Mouse (Mus musculus) neural tube, embryonic 13.5 days (tissue): Measurements from ENCODE around the gene Mtg1. TPM values are rescaled to one million over a fixed set of nuclear protein-coding genes. Genes with fewer than 3 reads are reported as not detected.

Experiments
- ATAC-seq: fragments of 200-750 bp; cut with Nextera tagmentation; 2 replicates; pipeline ENCODE4 v1.8.0; 2017; ENCODE audit warnings: low read depth, mild to moderate bottlenecking, moderate TSS enrichment, moderate library complexity
- H3K27ac ChIP-seq: fragments of 300-500 bp; sonication (generic); replicated peaks from 2 replicates; pipeline ENCODE4 v1.5.1; 2015; ENCODE audit warnings: moderate library complexity, mild to moderate bottlenecking, inconsistent platforms
- H3K27me3 ChIP-seq: fragments of 300-500 bp; sonication (generic); 2 replicates; pipeline ENCODE4 v1.6.1; 2015; ENCODE audit warnings: mild to moderate bottlenecking, inconsistent platforms
- H3K36me3 ChIP-seq: fragments of 300-500 bp; sonication (generic); 2 replicates; pipeline ENCODE4 v1.6.1; 2015; ENCODE audit warnings: mild to moderate bottlenecking, inconsistent platforms
- H3K4me1 ChIP-seq: fragments of 300-500 bp; sonication (generic); replicated peaks from 2 replicates; pipeline ENCODE4 v1.6.1; 2015; ENCODE audit warnings: inconsistent platforms
- H3K4me2 ChIP-seq: fragments of 300-500 bp; sonication (generic); 2 replicates; pipeline ENCODE4 v1.6.1; 2015; ENCODE audit warnings: inconsistent platforms, mild to moderate bottlenecking, moderate library complexity
- H3K4me3 ChIP-seq: fragments of 300-500 bp; sonication (generic); 2 replicates; pipeline ENCODE4 v1.5.1; 2015; ENCODE audit warnings: mild to moderate bottlenecking, inconsistent platforms
- H3K9ac ChIP-seq: fragments of 300-500 bp; sonication (generic); 2 replicates; pipeline ENCODE4 v1.6.1; 2015; ENCODE audit warnings: moderate library complexity, mild to moderate bottlenecking, inconsistent platforms
- H3K9me3 ChIP-seq: fragments of 300-500 bp; sonication (generic); 2 replicates; pipeline ENCODE4 v1.6.1; 2016; ENCODE audit warnings: inconsistent platforms
- WGBS: fragments of 180-500 bp; shearing (Covaris S2); methylation state at CpG from one replicate; pipeline ENCODE4 v1.1.7; 2015; 5-methylcytosine and 5-hydroxymethylcytosine counted together
- polyA plus RNA-seq: library from polyadenylated mRNA; unstranded; fragments of >200 nt; fragmentation: Nextera tagmentation; extraction: Ambion mirVana; gene quantifications from 2 replicates; pipeline ENCODE4 v1.2.1, GENCODE M21; 2015

Mtg1 gene
- polyA plus RNA-seq = 28.2 and 31.7 TPM in 2 replicates

DNA sequence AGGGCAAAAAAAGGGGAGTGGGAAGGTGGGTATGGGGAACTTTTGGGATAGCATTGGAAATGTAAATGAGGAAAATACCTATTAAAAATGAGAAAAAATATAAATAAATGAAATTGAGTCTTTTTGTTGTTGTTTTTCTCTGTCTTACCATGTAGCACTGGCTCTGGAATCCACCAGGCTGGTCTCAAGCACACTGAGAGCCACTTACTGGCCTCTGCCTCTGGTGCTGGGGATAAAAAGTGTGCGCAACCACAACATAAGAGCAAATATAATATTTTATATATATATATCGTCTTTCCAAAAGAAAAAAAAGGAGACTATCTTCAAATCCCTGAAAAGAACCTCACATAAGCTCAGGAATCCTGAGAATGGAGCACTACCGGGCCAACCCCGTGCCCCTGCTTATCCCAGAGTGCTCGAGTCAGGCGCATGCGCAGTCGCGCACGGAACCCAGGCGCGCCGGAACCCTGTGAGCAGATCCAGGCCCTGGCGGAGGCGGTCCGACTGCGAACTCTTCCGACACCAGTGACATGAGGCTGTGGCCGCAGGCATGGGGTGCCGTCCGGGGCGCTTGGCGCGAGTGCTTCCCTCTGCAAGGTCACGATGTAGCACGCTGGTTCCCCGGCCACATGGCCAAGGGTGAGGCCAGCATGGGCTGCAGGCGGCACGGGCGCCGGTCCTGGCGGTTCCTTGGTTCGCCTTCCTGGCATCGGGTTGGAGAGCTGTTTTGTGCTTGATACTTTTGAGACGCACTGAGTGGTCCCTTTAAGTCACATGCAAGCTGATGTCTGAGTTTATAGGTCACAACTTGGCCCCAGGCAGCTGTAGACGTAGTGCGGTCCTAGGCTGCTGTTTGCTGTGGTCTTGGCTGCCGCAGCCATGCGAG, at the start of gene Mtg1:
TSS of gene Mtg1 (plus strand) at position 430 of the 886 bp plus-strand sequence.
- Histone ChIP-seq H3K4me3 (peak within 1 kb of the TSS; percentile 73), H3K4me1 (peaks cover 14% of the 10 kb centered on the region), H3K27ac (peak within 1 kb of the TSS; percentile 83), H3K27me3 (no peaks in the 10 kb centered on the region), H3K9ac (peak within 1 kb of the TSS; percentile 87), H3K9me3 (no peaks in the 10 kb centered on the region), H3K36me3 (no peaks in the 10 kb centered on the region), H3K4me2 (peak within 1 kb of the TSS; percentile 79)
- peak; percentile 98 for ATAC-seq
- WGBS = 2% methylated on average over 39 of the region's 39 CpGs

DNA sequence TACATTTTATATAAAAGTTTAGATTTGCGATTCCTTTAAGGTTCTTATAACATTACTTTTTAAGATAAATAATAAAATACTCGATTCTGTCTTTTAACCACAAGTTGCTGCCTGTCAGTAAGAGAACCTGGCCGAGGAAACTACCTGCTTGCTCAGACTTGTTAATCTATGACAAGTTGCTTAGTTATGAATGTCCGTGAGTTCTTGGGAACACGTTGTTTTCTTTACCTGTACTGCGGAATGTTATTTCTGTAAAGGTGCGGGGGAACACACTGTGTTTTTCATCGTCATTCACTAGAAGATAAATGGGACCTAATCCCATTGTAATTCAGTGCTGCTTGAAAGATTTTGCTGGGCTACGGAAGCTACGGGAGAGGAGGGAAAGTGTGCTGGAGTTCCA, 46.8 kb upstream of the Mtg1 start:
- 79% methylated on average over 10 of the region's 10 CpGs for WGBS
- H3K4me1 ChIP-seq = no peaks in the 10 kb centered on the region
- H3K36me3 ChIP-seq = no peaks in the 10 kb centered on the region
- no peaks in the 10 kb centered on the region for H3K27me3 ChIP-seq
- no peak overlapping the region for H3K4me3 ChIP-seq
- no peaks in the 10 kb centered on the region for H3K9me3 ChIP-seq
- H3K9ac ChIP-seq = no peak overlapping the region
- H3K4me2 ChIP-seq = no peak overlapping the region
- H3K27ac ChIP-seq = no peak overlapping the region
- ATAC-seq = no peak

DNA sequence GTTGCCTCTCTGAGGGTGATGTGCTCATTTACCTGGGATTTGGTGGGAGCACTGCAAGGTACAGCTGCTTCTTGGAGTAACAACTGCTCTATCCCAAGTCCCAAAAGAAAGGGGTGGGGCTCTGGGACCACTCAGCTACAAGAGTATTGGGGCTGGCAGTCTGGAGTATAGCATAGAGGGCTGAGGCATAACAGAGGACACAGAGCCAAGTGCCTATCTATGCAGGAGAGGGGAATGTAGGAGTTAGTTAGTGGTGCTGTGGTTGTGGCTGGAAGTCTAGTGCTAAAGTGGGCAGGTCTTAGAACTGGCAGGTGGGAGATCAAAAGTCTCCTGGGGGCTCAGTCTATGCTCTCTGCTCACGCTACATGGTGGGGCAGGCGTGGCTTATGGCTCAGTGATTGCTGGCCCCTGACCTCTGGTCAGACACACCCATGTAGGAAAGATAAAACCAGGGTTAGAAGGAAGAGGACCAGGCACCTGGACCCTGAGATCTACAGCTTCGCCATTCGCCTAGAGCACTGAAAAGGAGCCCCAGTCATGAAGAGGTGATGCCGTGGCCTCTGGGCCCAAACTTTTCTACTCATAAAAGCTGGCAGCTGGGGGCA, 44.3 kb upstream of the Mtg1 start, which contains the start of gene Prap1:
TSS of gene Prap1 (plus strand) at position 472 of the 605 bp plus-strand sequence.
- Histone ChIP-seq H3K4me3 (no peak within 1 kb of the TSS), H3K9ac (no peak within 1 kb of the TSS), H3K27me3 (no peaks in the 10 kb centered on the region), H3K4me2 (no peak within 1 kb of the TSS), H3K4me1 (no peaks in the 10 kb centered on the region), H3K9me3 (no peaks in the 10 kb centered on the region), H3K36me3 (no peaks in the 10 kb centered on the region), H3K27ac (no peak within 1 kb of the TSS)
- 72% methylated on average over 5 of the region's 5 CpGs for WGBS
- ATAC-seq = no peak

DNA sequence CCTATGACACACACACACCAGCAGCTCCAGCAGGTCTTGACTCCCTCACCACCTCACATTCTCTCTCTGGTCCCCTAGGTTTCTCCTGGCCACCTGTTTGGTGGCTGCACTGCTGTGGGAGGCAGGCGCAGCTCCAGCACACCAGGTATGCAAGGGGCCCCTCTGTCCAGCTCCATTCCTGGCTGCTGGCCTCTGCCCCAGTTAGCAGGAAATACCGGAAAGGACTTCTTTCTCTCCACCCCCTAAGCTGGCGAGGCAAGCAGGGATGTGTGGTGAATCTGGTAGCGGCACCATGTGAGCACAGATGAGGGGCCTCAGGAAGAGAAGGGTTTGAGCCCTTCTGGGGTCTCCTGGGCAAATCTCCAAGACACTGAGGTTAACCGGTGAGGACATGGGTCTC, 42.4 kb upstream of the Mtg1 start:
- H3K9ac ChIP-seq = no peak overlapping the region
- H3K4me2 ChIP-seq = no peak overlapping the region
- no peaks in the 10 kb centered on the region for H3K27me3 ChIP-seq
- H3K9me3 ChIP-seq = no peaks in the 10 kb centered on the region
- H3K4me1 ChIP-seq = no peaks in the 10 kb centered on the region
- H3K27ac ChIP-seq = no peak overlapping the region
- H3K36me3 ChIP-seq = no peaks in the 10 kb centered on the region; the same call in 1 of the 2 replicates
- no peak for ATAC-seq
- WGBS = 63% methylated on average over 5 of the region's 5 CpGs
- H3K4me3 ChIP-seq = no peak overlapping the region

DNA sequence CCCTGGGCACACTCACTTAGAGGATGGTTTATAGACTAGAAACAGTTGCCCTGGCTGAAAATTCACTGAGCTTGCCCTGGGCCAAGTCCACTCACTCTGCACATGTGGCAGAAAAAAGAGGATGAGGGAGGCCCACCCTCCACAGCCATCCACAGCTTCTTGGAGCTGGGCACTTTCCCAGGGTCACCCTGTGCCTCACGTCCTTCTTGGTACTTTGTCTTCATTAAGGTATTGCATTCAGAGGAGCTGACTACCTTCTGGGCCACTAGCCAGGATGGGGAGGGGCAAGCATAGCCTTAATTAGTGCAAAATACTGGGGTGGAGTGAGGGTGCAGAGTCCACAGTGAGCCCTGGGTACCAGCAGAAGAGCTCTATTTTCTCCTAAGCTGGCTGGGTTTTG, 41.8 kb upstream of the Mtg1 start:
- Histone ChIP-seq H3K36me3 (no peaks in the 10 kb centered on the region; the same call in 1 of the 2 replicates), H3K4me3 (no peak overlapping the region), H3K27ac (no peak overlapping the region), H3K4me1 (no peaks in the 10 kb centered on the region), H3K4me2 (no peak overlapping the region), H3K27me3 (no peaks in the 10 kb centered on the region), H3K9me3 (no peaks in the 10 kb centered on the region), H3K9ac (no peak overlapping the region)
- WGBS = 20% methylated on average over 1 of the region's 1 CpGs
- ATAC-seq = no peak

DNA sequence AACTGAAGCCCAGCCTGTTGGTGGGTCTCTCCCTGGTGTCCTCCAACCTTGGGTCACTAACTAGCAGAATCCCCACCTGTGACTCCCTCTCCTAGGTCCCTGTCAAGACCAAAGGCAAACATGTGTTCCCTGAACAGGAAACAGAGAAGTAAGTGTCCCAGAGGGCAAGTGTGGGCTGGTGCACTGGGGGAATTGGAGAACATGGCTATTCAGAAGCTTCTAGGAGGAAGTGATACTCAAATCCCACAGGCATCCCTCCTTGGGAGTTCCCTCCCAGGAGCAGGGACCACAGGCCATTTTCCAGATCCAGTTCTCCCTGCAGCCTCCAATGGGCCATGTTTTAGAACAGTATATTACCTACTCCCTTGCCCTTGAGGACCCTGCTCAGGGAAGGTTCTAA, 41.3 kb upstream of the Mtg1 start:
- Histone ChIP-seq H3K4me2 (no peak overlapping the region), H3K27me3 (no peaks in the 10 kb centered on the region), H3K9me3 (no peaks in the 10 kb centered on the region), H3K36me3 (no peaks in the 10 kb centered on the region; the same call in 1 of the 2 replicates), H3K9ac (no peak overlapping the region), H3K4me1 (peaks cover under 1% of the 10 kb centered on the region), H3K27ac (no peak overlapping the region), H3K4me3 (no peak overlapping the region)
- no peak for ATAC-seq

DNA sequence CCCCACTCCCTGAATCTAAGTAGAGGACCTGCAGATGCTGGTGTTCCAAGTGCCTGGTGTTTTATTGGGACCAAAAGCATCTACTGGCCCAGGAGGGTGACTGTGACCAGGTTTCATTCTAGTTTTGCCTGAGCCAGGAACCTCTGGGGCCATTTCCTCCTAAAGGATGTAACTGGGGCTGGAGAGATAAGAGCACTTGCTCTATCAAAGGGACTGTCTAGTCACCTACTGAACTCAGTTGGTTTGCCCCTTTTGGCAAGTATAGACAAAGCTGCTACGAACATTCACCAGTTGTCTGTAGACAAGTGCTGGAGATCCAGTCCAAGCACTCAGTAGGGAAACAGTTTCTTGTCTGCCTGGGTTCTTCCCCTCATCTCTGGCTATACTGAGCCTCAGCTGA, 38.9 kb upstream of the Mtg1 start:
- peaks cover 19% of the 10 kb centered on the region for H3K4me1 ChIP-seq
- no peak overlapping the region for H3K9ac ChIP-seq
- H3K27me3 ChIP-seq = no peaks in the 10 kb centered on the region
- WGBS = 96% methylated on average over 1 of the region's 1 CpGs
- H3K27ac ChIP-seq = no peak overlapping the region
- no peaks in the 10 kb centered on the region for H3K9me3 ChIP-seq
- no peak overlapping the region for H3K4me2 ChIP-seq
- no peak overlapping the region for H3K4me3 ChIP-seq
- H3K36me3 ChIP-seq = no peaks in the 10 kb centered on the region; the same call in 1 of the 2 replicates
- no peak for ATAC-seq

DNA sequence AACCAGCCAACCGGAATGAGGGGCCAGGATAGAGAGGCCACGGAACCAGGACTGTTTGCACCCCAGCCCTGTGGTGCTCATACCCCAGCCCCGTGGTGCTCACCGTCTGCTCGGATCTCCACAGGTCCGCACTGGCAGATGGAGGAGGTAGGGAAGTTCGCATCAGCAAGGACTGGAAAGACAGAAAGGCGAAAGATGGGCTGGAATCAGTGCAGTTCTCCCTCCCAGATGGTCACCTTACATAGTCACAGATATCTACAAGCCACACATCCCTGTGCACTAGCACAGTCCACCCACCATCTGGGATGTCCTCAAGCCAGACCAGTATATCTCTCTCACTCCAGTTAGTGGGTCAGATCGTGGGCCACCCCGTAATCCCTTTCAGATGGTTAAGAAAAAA, 35.9 kb upstream of the Mtg1 start:
- H3K4me2 ChIP-seq = peak overlapping the region; percentile 65
- H3K9ac ChIP-seq = peak overlapping the region; percentile 71
- H3K27ac ChIP-seq = no peak overlapping the region
- H3K4me1 ChIP-seq = peaks cover 19% of the 10 kb centered on the region
- H3K4me3 ChIP-seq = peak overlapping the region; percentile 44
- H3K27me3 ChIP-seq = no peaks in the 10 kb centered on the region
- ATAC-seq = peak; percentile 52; the same call in 1 of the 2 replicates
- WGBS = 68% methylated on average over 10 of the region's 10 CpGs
- no peaks in the 10 kb centered on the region for H3K9me3 ChIP-seq
- H3K36me3 ChIP-seq = peaks cover 16% of the 10 kb centered on the region

DNA sequence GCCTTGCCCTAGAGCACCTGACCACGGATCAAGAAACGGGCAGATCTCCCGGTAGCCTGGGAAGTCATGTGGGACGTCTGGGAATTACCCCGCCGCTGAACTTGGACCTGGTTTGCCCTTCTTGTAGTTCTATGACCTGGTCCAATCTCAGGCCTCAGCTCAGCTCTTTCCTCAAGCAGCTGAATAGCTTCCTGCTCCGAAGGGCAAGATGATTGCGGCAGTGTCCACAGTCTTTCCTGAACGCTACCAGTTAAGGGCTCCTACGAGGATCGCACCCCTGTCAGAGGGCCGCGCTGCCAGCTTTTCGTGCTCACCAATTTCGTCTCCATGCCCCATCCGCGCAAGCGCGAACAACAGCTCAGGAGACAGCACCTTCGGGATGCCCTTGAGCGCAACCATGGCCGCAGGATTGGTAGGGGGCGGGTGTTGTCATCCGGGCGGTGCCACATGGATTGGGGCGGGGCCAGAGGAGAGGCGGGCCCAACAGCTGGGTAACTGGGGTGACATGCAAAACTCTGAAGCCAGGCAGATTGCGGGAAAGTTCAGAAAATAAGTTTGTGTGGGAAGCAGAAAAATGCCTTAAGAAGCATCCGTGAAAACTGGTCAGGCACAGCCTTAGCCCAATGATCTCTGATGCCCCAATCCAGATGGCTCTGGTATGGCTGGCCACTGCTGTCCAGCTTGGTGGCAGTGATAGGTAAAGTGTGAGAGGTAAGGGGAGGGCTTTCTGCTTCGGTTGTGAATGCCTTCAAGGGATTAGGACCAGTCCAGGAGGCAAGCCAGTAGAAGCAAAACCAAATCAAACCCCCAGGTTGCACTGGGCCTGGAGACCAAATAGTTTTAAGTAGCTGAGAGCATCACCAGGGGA, 35.1 kb upstream of the Mtg1 start, which contains the start of gene Fuom:
TSS of gene Fuom (minus strand) at position 449 of the 868 bp plus-strand sequence.
- WGBS = 2% methylated on average over 30 of the region's 30 CpGs
- H3K9me3 ChIP-seq = no peaks in the 10 kb centered on the region
- ATAC-seq = peak; percentile 87
- peak within 1 kb of the TSS; percentile 71 for H3K9ac ChIP-seq
- H3K36me3 ChIP-seq = peaks cover 23% of the 10 kb centered on the region
- peaks cover 19% of the 10 kb centered on the region for H3K4me1 ChIP-seq
- peak within 1 kb of the TSS; percentile 44 for H3K4me3 ChIP-seq
- peak within 1 kb of the TSS; percentile 65 for H3K4me2 ChIP-seq
- H3K27ac ChIP-seq = peak within 1 kb of the TSS; percentile 49
- H3K27me3 ChIP-seq = no peaks in the 10 kb centered on the region

DNA sequence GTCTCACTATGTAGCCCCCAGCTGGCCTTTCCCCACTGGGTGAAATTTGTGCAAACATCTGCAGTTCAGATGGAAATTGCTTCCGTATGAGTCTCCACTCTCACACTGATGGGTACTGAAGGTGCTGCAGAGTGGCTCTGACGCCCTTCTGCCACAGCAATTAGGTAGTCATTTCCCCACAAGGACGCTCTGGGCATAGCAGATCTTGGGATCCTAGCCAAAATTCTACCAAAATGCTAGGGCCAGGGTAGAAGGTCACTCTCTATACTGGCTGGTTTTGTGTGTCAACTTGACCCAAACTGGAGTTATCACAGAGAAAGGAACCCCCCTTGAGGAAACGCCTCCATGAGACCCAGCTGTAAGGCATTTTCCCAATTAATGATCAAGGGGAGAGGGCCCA, 33.4 kb upstream of the Mtg1 start:
- no peak for ATAC-seq
- peaks cover 41% of the 10 kb centered on the region for H3K36me3 ChIP-seq
- H3K27me3 ChIP-seq = no peaks in the 10 kb centered on the region
- no peak overlapping the region for H3K4me2 ChIP-seq
- 91% methylated on average over 4 of the region's 4 CpGs for WGBS
- H3K27ac ChIP-seq = no peak overlapping the region
- H3K9ac ChIP-seq = no peak overlapping the region
- no peaks in the 10 kb centered on the region for H3K9me3 ChIP-seq
- H3K4me3 ChIP-seq = no peak overlapping the region
- peaks cover 19% of the 10 kb centered on the region for H3K4me1 ChIP-seq

DNA sequence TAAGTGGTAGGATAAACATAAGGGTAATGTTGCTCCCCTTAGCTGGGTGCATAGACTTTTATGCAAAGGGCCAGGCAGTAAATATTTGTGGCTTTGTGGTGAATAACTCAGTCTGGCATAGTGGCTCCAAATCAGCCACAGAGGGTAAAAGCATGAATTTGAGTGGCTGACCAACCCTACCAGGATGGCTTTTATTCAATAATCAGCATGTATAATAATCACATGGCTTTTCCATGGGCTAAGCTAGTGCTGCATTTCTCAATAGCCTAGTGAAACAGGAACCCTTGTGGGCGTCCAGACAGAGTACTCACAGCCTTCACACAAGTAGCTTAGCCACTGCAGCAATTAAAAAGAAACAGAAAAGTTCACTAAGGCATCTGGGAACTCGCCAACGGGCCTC, 25.4 kb upstream of the Mtg1 start:
- Histone ChIP-seq H3K4me3 (no peak overlapping the region), H3K4me1 (peaks cover 14% of the 10 kb centered on the region), H3K4me2 (no peak overlapping the region), H3K9ac (no peak overlapping the region), H3K9me3 (no peaks in the 10 kb centered on the region), H3K27ac (no peak overlapping the region), H3K27me3 (no peaks in the 10 kb centered on the region), H3K36me3 (peaks cover 59% of the 10 kb centered on the region)
- no peak for ATAC-seq
- 66% methylated on average over 3 of the region's 3 CpGs for WGBS
